Mouse (Mus musculus) CD4-positive, CD25-positive, alpha-beta regulatory T cell, adult 9 weeks (primary cell): ENCODE data around the gene Gm42791. TPM values are rescaled to one million over a fixed set of nuclear protein-coding genes. Genes with fewer than 3 reads are reported as not detected.

ENCODE experiments used
- polyA plus RNA-seq: library from polyadenylated mRNA; unstranded; fragments of 100-300 nt; shearing (Covaris generic); gene quantifications from one replicate; pipeline ENCODE4 v1.2.1, GENCODE M21; 2017

Gm42791 gene
- polyA plus RNA-seq = 1.6 TPM

DNA sequence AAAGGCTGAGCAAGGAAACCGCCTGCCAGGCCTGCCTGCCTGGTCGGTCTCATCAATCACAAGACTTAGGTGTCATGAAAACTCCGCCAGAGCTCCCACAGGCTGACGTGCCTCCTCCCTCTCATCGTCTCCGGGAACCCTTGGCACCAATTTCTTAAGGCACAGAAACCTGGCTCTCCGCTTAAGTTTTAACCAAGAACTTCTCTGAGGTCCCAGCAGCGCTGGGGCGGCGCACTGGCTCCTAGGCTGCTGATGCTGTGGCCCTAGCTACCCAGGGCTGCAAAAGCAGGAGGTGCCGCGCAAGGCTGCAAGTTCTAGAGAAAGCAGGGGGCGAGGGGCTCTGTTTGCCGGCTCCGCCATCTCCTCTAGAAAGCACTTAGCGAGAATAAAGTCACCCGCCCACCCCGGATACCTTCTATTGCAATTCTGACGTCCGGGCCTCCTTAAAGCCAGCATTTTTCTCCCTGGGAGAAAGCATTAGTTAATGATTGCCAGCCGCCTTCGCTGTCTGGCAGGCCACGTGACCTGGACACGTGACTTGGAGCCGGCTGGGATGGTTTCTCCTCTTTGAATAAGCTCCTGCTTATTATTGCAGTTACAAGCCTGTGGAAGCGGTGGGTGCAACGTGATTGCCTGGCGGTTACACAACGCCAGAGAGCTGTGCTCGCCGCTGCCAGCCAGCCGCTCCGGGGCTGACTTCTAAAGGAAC, at the start of gene Gm42791:
Gene Gm42791 (minus strand): TSS at position 442 of the 709 bp plus-strand sequence.

GRCm38 (mm10) chr5:148929116-148929449, 65.9 kb downstream of the Gm42791 start, which contains the start of gene Katnal1:
TSS of gene Katnal1 (minus strand) at chr5:148929320.

Other genes starting within 250 kb of the Gm42791 start
- gene Katnal1, start 65.8 kb downstream of the Gm42791 start, polyA plus RNA-seq = 4.3 TPM
- gene Uspl1, start 189.2 kb upstream of the Gm42791 start, polyA plus RNA-seq = 62.8 TPM
- 230 TPM for gene Hmgb1, start 189.3 kb upstream of the Gm42791 start, polyA plus RNA-seq